13 mouse cellular contexts compared by ENCODE assay signal in the genomic region with DNA sequence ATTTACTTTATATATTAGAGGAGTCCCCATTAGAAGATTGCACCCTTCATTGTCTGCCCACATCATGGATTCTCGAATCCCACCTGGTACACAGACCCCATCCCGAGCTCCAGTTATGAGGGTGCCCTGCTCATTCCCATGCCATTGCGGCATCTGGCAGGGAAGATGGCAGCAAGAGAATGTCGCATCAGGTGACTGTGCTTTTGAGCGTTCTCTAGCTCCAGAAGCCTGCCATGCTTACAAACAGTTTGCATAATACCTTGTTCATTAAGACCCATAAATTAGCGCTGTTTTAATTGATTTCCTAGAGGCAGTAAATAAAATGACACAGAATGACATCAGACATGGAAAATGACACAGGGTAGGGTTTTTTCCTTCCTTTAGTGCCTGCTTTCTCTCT.
"Had no signal": no experiment of that assay in that cellular context is flagged by ENCODE, and none has a peak within 500 bp of the region (broad histone marks: within the 10 kb centered on the region; RNA-seq: fewer than 3 reads in every experiment).

No protein-coding gene starts in this region.

- H3K9me3 ChIP-seq: limb, embryonic 10.5 days; liver, embryonic 15.5 days; stomach, embryonic 15.5 days had no signal

- H3K4me2 ChIP-seq: liver, embryonic 11.5 days; liver, embryonic 15.5 days; stomach, embryonic 15.5 days had no signal

- H3K36me3 ChIP-seq: limb, embryonic 10.5 days; liver, embryonic 15.5 days; stomach, embryonic 15.5 days had no signal

- H3K9ac ChIP-seq: liver, embryonic 15.5 days; stomach, embryonic 15.5 days had no signal

- ATAC-seq: lung, postnatal 0 days had no signal

- DNase-seq: kidney, postnatal 10 days; kidney, postnatal 4 days; lung, adult 2 months; lung, postnatal 36 days; right cerebral cortex, postnatal 14 days; thymus, adult 2 months; thymus, postnatal 25 days had no signal

- H3K4me1 ChIP-seq: liver, embryonic 15.5 days; stomach, embryonic 15.5 days had no signal

- H3K27ac ChIP-seq: left cerebral cortex, adult 2 months; limb, embryonic 10.5 days; liver, embryonic 15.5 days; stomach, embryonic 15.5 days had no signal

- H3K27me3 ChIP-seq: liver, embryonic 15.5 days; stomach, embryonic 15.5 days had no signal

- H3K4me3 ChIP-seq: left cerebral cortex, adult 2 months; limb, embryonic 10.5 days; liver, embryonic 15.5 days; stomach, embryonic 15.5 days had no signal
